Mouse (Mus musculus): Measurements from ENCODE around the gene Eras. TPM values are rescaled to one million over a fixed set of nuclear protein-coding genes. Genes with fewer than 3 reads are reported as not detected.

The Eras gene
- not detected in 2 replicates for polyA plus RNA-seq (2016; fragmentation: Nextera tagmentation; extraction: Ambion mirVana)

GRCm38 (mm10) chrX:7928270-7928790 is at the start of gene Eras:
Eras (minus strand) TSS chrX:7928607.
- no peak within 1 kb of the TSS for H3K27ac ChIP-seq
- no peaks in the 10 kb centered on the region for H3K4me1 ChIP-seq
- H3K27me3 ChIP-seq (ENCODE audit: low read depth, poor library complexity, severe bottlenecking), result peaks cover 65% of the 10 kb centered on the region
- WGBS, result 14% methylated on average over 19 of the region's 19 CpGs
- H3K36me3 ChIP-seq, result peaks cover 42% of the 10 kb centered on the region
- DNase-seq (ENCODE audit: low spot score), result no peak
- H3K9me3 ChIP-seq (replicated peaks), result 0 out of 2 replicates have a peak, but pooled peaks cover 2% of the 10 kb centered on the region
- H3K4me3 ChIP-seq, result no peak within 1 kb of the TSS

GRCm38 (mm10) chrX:7977892-7978291 is 49.5 kb upstream of the Eras start, which contains the start of gene Gata1:
Gata1 (minus strand) TSS chrX:7978071.
- Histone ChIP-seq H3K4me3 (no peak within 1 kb of the TSS), H3K9me3 (replicated peaks) (no peaks in the 10 kb centered on the region), H3K27me3 (ENCODE audit: low read depth, poor library complexity, severe bottlenecking) (no peaks in the 10 kb centered on the region), H3K27ac (no peak within 1 kb of the TSS), H3K4me1 (no peaks in the 10 kb centered on the region), H3K36me3 (no peaks in the 10 kb centered on the region)
- no peak for DNase-seq (ENCODE audit: low spot score)
- WGBS, result 92% methylated on average over 11 of the region's 11 CpGs

GRCm38 (mm10) chrX:7971292-7971691 is 42.9 kb upstream of the Eras start:
- Histone ChIP-seq H3K9me3 (replicated peaks) (no peaks in the 10 kb centered on the region), H3K36me3 (no peaks in the 10 kb centered on the region), H3K27ac (no peak overlapping the region), H3K27me3 (ENCODE audit: low read depth, poor library complexity, severe bottlenecking) (no peaks in the 10 kb centered on the region), H3K4me3 (no peak overlapping the region), H3K4me1 (no peaks in the 10 kb centered on the region)
- no peak for DNase-seq (ENCODE audit: low spot score)
- WGBS, result 63% methylated on average over 4 of the region's 4 CpGs

GRCm38 (mm10) chrX:7968899-7969298 is 40.5 kb upstream of the Eras start:
- 87% methylated on average over 3 of the region's 3 CpGs for WGBS
- no peak for DNase-seq (ENCODE audit: low spot score)
- no peaks in the 10 kb centered on the region for H3K9me3 ChIP-seq (replicated peaks)
- no peaks in the 10 kb centered on the region for H3K4me1 ChIP-seq
- no peak overlapping the region for H3K27ac ChIP-seq
- no peaks in the 10 kb centered on the region for H3K27me3 ChIP-seq (ENCODE audit: low read depth, poor library complexity, severe bottlenecking)
- no peak overlapping the region for H3K4me3 ChIP-seq
- no peaks in the 10 kb centered on the region for H3K36me3 ChIP-seq

GRCm38 (mm10) chrX:7968226-7968625 is 39.8 kb upstream of the Eras start:
- no peaks in the 10 kb centered on the region for H3K9me3 ChIP-seq (replicated peaks)
- no peak overlapping the region for H3K4me3 ChIP-seq
- no peaks in the 10 kb centered on the region for H3K4me1 ChIP-seq
- H3K27ac ChIP-seq, result no peak overlapping the region
- no peaks in the 10 kb centered on the region for H3K36me3 ChIP-seq
- no peaks in the 10 kb centered on the region for H3K27me3 ChIP-seq (ENCODE audit: low read depth, poor library complexity, severe bottlenecking)
- DNase-seq (ENCODE audit: low spot score), result no peak
- 89% methylated on average over 8 of the region's 8 CpGs for WGBS

GRCm38 (mm10) chrX:7967596-7968201 is 39.3 kb upstream of the Eras start:
- Histone ChIP-seq H3K9me3 (replicated peaks) (no peaks in the 10 kb centered on the region), H3K27me3 (ENCODE audit: low read depth, poor library complexity, severe bottlenecking) (no peaks in the 10 kb centered on the region), H3K36me3 (no peaks in the 10 kb centered on the region), H3K4me1 (no peaks in the 10 kb centered on the region), H3K27ac (no peak overlapping the region), H3K4me3 (no peak overlapping the region)
- 75% methylated on average over 7 of the region's 9 CpGs for WGBS
- no peak for DNase-seq (ENCODE audit: low spot score)

- Histone ChIP-seq H3K36me3 (no peaks in the 10 kb centered on the region), H3K4me1 (no peaks in the 10 kb centered on the region), H3K4me3 (no peak overlapping the region), H3K9me3 (replicated peaks) (no peaks in the 10 kb centered on the region), H3K27ac (no peak overlapping the region), H3K27me3 (ENCODE audit: low read depth, poor library complexity, severe bottlenecking) (no peaks in the 10 kb centered on the region)
- no peak for DNase-seq (ENCODE audit: low spot score)
- WGBS, result 76% methylated on average over 4 of the region's 4 CpGs
Measured at GRCm38 (mm10) chrX:7966161-7966560, 37.8 kb upstream of the Eras start.

GRCm38 (mm10) chrX:7963829-7964626 is 35.6 kb upstream of the Eras start:
- no peaks in the 10 kb centered on the region for H3K9me3 ChIP-seq (replicated peaks)
- no peaks in the 10 kb centered on the region for H3K4me1 ChIP-seq
- no peaks in the 10 kb centered on the region for H3K27me3 ChIP-seq (ENCODE audit: low read depth, poor library complexity, severe bottlenecking)
- WGBS, result 77% methylated on average over 7 of the region's 7 CpGs
- DNase-seq (ENCODE audit: low spot score), result no peak
- no peak overlapping the region for H3K27ac ChIP-seq
- no peaks in the 10 kb centered on the region for H3K36me3 ChIP-seq
- H3K4me3 ChIP-seq, result no peak overlapping the region

- WGBS, result 92% methylated on average over 9 of the region's 9 CpGs
- no peak overlapping the region for H3K27ac ChIP-seq
- no peaks in the 10 kb centered on the region for H3K4me1 ChIP-seq
- H3K9me3 ChIP-seq (replicated peaks), result no peaks in the 10 kb centered on the region
- no peaks in the 10 kb centered on the region for H3K36me3 ChIP-seq
- DNase-seq (ENCODE audit: low spot score), result no peak
- H3K27me3 ChIP-seq (ENCODE audit: low read depth, poor library complexity, severe bottlenecking), result no peaks in the 10 kb centered on the region
- H3K4me3 ChIP-seq, result no peak overlapping the region
Measured at GRCm38 (mm10) chrX:7958868-7959267, 30.5 kb upstream of the Eras start.

- Histone ChIP-seq H3K27me3 (ENCODE audit: low read depth, poor library complexity, severe bottlenecking) (no peaks in the 10 kb centered on the region), H3K4me1 (no peaks in the 10 kb centered on the region), H3K36me3 (no peaks in the 10 kb centered on the region), H3K9me3 (replicated peaks) (no peaks in the 10 kb centered on the region), H3K27ac (no peak overlapping the region), H3K4me3 (no peak overlapping the region)
- WGBS, result 96% methylated on average over 7 of the region's 7 CpGs
- no peak for DNase-seq (ENCODE audit: low spot score)
Measured at GRCm38 (mm10) chrX:7950091-7950490, 21.7 kb upstream of the Eras start.

- no peaks in the 10 kb centered on the region for H3K9me3 ChIP-seq (replicated peaks)
- H3K4me1 ChIP-seq, result no peaks in the 10 kb centered on the region
- DNase-seq (ENCODE audit: low spot score), result peak; percentile 87
- no peaks in the 10 kb centered on the region for H3K27me3 ChIP-seq (ENCODE audit: low read depth, poor library complexity, severe bottlenecking)
- H3K4me3 ChIP-seq, result peak overlapping the region; percentile 57
- peak overlapping the region; percentile 85 for H3K27ac ChIP-seq
- 0 out of 2 replicates have a peak, but pooled peaks cover 4% of the 10 kb centered on the region for H3K36me3 ChIP-seq
- WGBS, result 13% methylated on average over 38 of the region's 38 CpGs
Measured at GRCm38 (mm10) chrX:7947900-7948492, 19.6 kb upstream of the Eras start.

GRCm38 (mm10) chrX:7947108-7947899 is 18.9 kb upstream of the Eras start, which contains the start of gene Hdac6:
Hdac6 (minus strand) TSS chrX:7947889.
- Histone ChIP-seq H3K27ac (peak within 1 kb of the TSS; percentile 85), H3K36me3 (0 out of 2 replicates have a peak, but pooled peaks cover 4% of the 10 kb centered on the region), H3K27me3 (ENCODE audit: low read depth, poor library complexity, severe bottlenecking) (no peaks in the 10 kb centered on the region), H3K9me3 (replicated peaks) (no peaks in the 10 kb centered on the region), H3K4me3 (peak within 1 kb of the TSS; percentile 57), H3K4me1 (no peaks in the 10 kb centered on the region)
- WGBS, result 17% methylated on average over 36 of the region's 37 CpGs
- peak; percentile 46 for DNase-seq (ENCODE audit: low spot score)
